Mouse (Mus musculus) liver, embryonic 16.5 days (tissue): Measurements from ENCODE around the gene Zcchc14. TPM values are rescaled to one million over a fixed set of nuclear protein-coding genes. Genes with fewer than 3 reads are reported as not detected.

Experiments used
- ATAC-seq: fragments of 200-750 bp; cut with Nextera tagmentation; 2 replicates; pipeline ENCODE4 v1.8.0; 2017; ENCODE audit warnings: low read depth, mild to moderate bottlenecking, moderate number of reproducible peaks, moderate library complexity
- H3K27ac ChIP-seq: fragments of 300-500 bp; sonication (generic); 2 replicates; pipeline ENCODE4 v1.5.1; 2014; ENCODE audit warnings: mild to moderate bottlenecking, low read length
- H3K27me3 ChIP-seq: fragments of 300-500 bp; sonication (generic); 2 replicates; pipeline ENCODE4 v1.6.1; 2014; ENCODE audit warnings: low read depth, low read length, mixed read lengths; ENCODE audit not compliant: control insufficient read depth, insufficient read depth
- H3K36me3 ChIP-seq: fragments of 300-500 bp; sonication (generic); 2 replicates; pipeline ENCODE4 v1.6.1; 2014; ENCODE audit warnings: mild to moderate bottlenecking; ENCODE audit not compliant: control insufficient read depth, insufficient read depth
- H3K4me1 ChIP-seq: fragments of 300-500 bp; sonication (generic); 2 replicates; pipeline ENCODE4 v1.6.1; 2014; ENCODE audit warnings: low read depth, low read length, mixed read lengths; ENCODE audit not compliant: control insufficient read depth
- H3K4me2 ChIP-seq: fragments of 300-500 bp; sonication (generic); 2 replicates; pipeline ENCODE4 v1.6.1; 2014; ENCODE audit warnings: low read depth, low read length, mixed read lengths
- H3K4me3 ChIP-seq: fragments of 300-500 bp; sonication (generic); 2 replicates; pipeline ENCODE4 v1.5.1; 2014; ENCODE audit warnings: low read depth, mild to moderate bottlenecking, low read length
- H3K9ac ChIP-seq: fragments of 300-500 bp; sonication (generic); 2 replicates; pipeline ENCODE4 v1.6.1; 2014; ENCODE audit warnings: low read depth, low read length
- H3K9me3 ChIP-seq: fragments of 300-500 bp; sonication (generic); replicated peaks from 2 replicates; pipeline ENCODE4 v1.6.1; 2016; ENCODE audit warnings: low read length; ENCODE audit not compliant: control insufficient read depth
- WGBS: fragments of 180-500 bp; shearing (Covaris S2); extraction: QIAGEN DNeasy Blood & Tissue Kit; methylation state at CpG from one replicate; pipeline ENCODE4 v1.1.7; 2014; ENCODE audit not compliant: insufficient replicate concordance; 5-methylcytosine and 5-hydroxymethylcytosine counted together
- polyA plus RNA-seq: library from polyadenylated mRNA; unstranded; fragments of >200 nt; fragmentation: Nextera tagmentation; extraction: Ambion mirVana; gene quantifications from 2 replicates; pipeline ENCODE4 v1.2.1, GENCODE M21; 2015

The Zcchc14 gene
- polyA plus RNA-seq, 1 experiment from 2014 or later, result 1.6 TPM

DNA sequence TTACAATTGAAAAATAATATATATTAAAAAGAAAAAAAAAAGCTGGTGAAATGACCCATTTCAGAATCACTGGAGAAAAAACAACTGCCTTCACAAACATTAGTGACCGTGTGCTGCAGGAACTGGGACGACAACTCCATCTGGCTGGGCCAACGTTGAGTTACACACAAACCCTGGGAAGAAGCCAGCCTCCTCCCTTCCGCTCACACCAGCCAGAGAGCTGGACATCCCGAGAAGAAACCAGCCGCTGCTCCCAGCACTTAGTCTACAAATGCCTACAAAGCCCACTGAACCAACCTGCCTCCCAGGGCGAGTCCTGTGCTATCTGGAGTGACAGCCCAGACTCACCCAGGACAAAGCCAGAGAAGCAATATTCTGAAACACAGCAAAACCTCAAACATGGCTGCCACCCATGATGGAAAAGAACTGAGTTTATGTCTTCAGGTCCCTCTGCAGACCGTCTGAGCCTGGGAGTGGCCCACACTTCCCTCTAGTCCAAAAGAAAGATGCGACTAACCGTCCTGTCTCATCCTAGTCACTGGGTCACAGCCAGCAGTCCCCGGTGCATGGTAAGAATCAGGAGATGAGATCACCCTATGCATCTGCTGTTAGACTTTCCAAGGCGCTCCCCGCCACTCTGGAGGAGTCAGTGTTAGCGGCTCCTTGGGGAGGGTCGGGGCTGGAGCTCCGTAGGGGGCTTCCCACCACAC, 90.9 kb downstream of the Zcchc14 start:
- Histone ChIP-seq H3K4me2 (no peak overlapping the region), H3K9me3 (no peaks in the 10 kb centered on the region), H3K27ac (no peak overlapping the region), H3K27me3 (no peaks in the 10 kb centered on the region), H3K4me1 (peaks cover 2% of the 10 kb centered on the region), H3K36me3 (no peaks in the 10 kb centered on the region; the same call in 1 of the 2 replicates), H3K4me3 (no peak overlapping the region), H3K9ac (no peak overlapping the region)
- WGBS, result 77% methylated on average over 16 of the region's 16 CpGs
- no peak for ATAC-seq

DNA sequence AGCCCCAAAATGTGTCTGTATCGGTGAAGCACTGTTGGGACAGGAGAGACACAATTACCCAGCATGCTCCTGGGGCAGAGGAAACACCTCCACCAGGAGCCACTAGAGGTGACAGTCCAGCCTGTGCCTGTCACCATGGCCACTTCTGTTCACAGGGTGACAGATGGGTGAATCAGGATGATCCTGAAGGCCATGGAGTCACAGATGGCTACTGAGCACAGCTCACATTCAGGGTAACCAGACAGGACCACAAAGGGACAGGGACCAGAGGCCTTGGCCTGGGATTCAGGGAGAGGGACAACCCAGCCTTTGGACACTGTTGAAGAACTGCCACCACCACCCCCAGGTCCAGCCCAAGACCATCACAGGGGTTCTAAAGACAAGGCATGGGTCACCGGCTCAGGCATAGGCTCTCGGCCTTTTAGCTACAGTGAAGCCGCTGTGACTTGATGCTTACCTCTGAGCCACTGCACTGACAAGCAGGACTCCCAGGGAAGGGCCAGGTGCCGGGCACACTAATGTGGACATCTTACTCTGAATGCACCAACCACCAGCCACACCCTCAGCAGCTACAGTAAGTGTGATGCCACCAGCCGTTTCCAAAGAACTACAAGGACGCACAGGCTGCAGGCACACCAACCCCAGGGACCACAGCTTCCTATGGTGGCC, 92.1 kb downstream of the Zcchc14 start:
- no peak overlapping the region for H3K27ac ChIP-seq
- WGBS, result 80% methylated on average over 7 of the region's 7 CpGs
- no peaks in the 10 kb centered on the region for H3K9me3 ChIP-seq
- no peak for ATAC-seq
- H3K4me2 ChIP-seq, result no peak overlapping the region
- peaks cover 2% of the 10 kb centered on the region for H3K4me1 ChIP-seq
- H3K27me3 ChIP-seq, result no peaks in the 10 kb centered on the region
- H3K4me3 ChIP-seq, result no peak overlapping the region
- no peaks in the 10 kb centered on the region; the same call in 1 of the 2 replicates for H3K36me3 ChIP-seq
- H3K9ac ChIP-seq, result no peak overlapping the region

DNA sequence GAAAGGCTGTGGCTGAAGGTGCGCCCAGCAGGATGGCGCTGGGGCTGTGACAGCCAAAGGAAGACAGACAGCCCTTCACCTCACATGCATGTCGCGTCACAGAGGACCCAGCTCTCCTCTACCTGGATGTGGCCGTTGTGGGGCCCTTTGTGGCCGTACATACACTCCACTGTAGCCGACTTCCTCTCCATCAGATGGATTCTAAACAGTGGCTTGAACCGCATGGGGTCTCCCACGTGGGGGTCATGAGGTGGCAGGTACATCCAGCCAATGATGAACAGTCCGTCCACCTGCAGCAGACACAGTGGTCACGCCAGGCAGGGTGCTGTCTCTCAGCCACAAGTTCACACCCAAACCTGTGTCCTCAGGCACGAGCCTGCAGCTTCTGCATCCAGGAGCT, 92.9 kb downstream of the Zcchc14 start:
- no peaks in the 10 kb centered on the region for H3K27me3 ChIP-seq
- WGBS, result 76% methylated on average over 12 of the region's 12 CpGs
- ATAC-seq, result no peak

DNA sequence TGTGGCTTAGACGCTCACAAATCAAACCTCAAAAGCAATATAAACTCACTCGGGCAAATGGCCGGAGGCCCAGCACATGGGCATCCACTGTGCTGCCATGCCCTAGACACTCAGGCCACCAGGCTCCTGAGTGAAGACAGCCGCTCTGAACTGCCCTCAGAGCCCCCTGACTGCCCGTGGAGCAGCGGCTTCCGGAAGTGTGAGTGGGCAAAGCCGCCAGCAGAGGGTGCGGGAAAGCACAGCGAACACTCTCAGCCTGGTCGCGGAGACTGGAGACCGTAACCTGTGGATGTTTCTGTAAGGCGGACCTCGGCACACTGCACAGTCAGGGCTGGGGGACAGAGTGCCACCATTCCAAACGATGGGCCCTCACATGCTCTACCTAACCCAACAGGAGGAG, 94.2 kb downstream of the Zcchc14 start:
- Histone ChIP-seq H3K9me3 (no peaks in the 10 kb centered on the region), H3K4me1 (peaks cover 2% of the 10 kb centered on the region), H3K4me3 (no peak overlapping the region), H3K27ac (no peak overlapping the region), H3K9ac (no peak overlapping the region), H3K36me3 (peaks cover 3% of the 10 kb centered on the region; the same call in 1 of the 2 replicates), H3K27me3 (no peaks in the 10 kb centered on the region), H3K4me2 (no peak overlapping the region)
- WGBS, result 86% methylated on average over 16 of the region's 16 CpGs
- no peak for ATAC-seq

More for the DNA sequence above, 92.9 kb downstream of the Zcchc14 start:
- H3K27ac ChIP-seq, result no peak overlapping the region
- H3K9me3 ChIP-seq, result no peaks in the 10 kb centered on the region
- H3K4me1 ChIP-seq, result peaks cover 2% of the 10 kb centered on the region
- H3K9ac ChIP-seq, result no peak overlapping the region
- H3K36me3 ChIP-seq, result no peaks in the 10 kb centered on the region; the same call in 1 of the 2 replicates
- H3K4me2 ChIP-seq, result no peak overlapping the region
- no peak overlapping the region for H3K4me3 ChIP-seq

DNA sequence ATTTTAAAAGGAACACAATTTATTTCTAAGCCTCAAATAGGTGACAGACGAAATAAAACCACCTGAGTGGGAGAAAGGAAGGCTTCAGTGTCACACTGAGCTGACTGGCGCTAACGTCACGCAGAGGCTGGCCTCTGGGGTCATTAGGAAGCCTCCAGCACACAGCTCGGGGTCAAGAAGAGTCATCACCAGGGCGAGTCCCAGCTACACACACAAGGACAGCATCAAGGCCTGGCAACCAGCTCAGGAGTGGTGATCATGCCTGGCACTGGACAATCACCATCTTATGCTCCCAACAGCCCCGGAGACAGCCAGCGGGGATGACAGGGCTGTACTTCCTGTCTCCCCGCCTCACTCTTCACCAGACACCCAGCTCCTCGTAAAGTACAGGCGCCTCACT, 95.0 kb downstream of the Zcchc14 start:
- Histone ChIP-seq H3K4me3 (no peak overlapping the region), H3K9me3 (no peaks in the 10 kb centered on the region), H3K27ac (no peak overlapping the region), H3K4me2 (no peak overlapping the region), H3K36me3 (peaks cover 3% of the 10 kb centered on the region; the same call in 1 of the 2 replicates), H3K27me3 (no peaks in the 10 kb centered on the region), H3K4me1 (no peaks in the 10 kb centered on the region; the same call in 1 of the 2 replicates), H3K9ac (no peak overlapping the region)
- ATAC-seq, result no peak
- 77% methylated on average over 11 of the region's 11 CpGs for WGBS

DNA sequence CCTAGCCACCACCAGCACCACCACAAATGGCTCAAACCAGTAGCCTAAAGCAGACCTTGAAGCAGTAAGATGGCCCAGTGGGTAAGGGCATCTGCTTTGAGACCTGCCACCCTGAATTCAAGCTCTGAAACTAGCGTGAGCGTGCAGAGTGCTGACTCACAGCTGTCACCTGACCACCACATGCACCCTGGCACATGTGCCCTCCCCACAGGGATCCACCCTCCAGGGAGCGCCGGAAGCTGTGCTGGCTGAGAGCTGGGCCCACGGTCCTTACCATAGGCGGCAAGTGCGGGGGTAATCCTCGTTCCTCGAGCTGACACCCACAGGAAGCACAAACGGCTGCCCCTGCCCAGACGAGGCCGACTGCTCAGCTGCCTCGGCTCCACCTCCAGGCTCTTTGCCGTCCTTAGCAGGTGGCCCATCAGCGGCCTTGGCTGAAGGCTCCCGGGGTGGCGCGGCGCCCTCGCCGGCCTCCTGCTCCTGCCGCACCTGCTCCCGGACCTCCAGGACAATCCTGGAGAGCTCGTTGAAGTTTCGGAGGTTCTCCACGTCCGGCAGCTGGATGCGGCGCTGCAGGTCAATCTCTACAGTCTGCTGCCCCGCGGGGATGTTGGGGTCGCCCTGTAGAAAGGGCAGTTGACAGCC, 98.7 kb downstream of the Zcchc14 start:
- 80% methylated on average over 32 of the region's 32 CpGs for WGBS
- H3K9ac ChIP-seq, result no peak overlapping the region

DNA sequence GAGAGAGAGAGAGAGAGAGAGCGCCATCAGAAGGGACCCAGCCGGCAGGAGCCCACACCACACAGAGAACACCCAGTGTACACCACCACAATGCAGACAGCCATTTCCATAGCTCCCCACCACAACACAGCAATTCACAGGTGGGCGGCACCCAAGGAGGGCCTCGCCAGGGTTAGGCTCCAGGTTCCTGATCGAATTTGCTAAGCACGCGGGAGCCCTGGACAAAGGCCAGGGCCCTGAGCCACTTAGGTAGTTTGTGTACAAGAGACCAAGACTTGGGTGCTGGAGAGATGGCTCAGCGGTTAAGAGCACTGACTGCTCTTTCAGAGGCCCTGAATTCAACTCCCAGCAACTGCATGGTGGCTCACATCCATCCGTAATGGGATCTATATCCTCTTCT, 100.2 kb downstream of the Zcchc14 start:
- Histone ChIP-seq H3K36me3 (peaks cover 3% of the 10 kb centered on the region), H3K4me3 (no peak overlapping the region), H3K27me3 (no peaks in the 10 kb centered on the region), H3K9me3 (no peaks in the 10 kb centered on the region), H3K4me1 (no peaks in the 10 kb centered on the region), H3K27ac (no peak overlapping the region), H3K9ac (no peak overlapping the region), H3K4me2 (no peak overlapping the region)
- WGBS, result 83% methylated on average over 9 of the region's 9 CpGs
- ATAC-seq, result no peak

More for the DNA sequence above, 98.7 kb downstream of the Zcchc14 start:
- Histone ChIP-seq H3K27ac (no peak overlapping the region), H3K9me3 (no peaks in the 10 kb centered on the region), H3K36me3 (peaks cover 3% of the 10 kb centered on the region), H3K4me2 (no peak overlapping the region), H3K4me3 (no peak overlapping the region), H3K27me3 (no peaks in the 10 kb centered on the region), H3K4me1 (no peaks in the 10 kb centered on the region)
- ATAC-seq, result no peak

DNA sequence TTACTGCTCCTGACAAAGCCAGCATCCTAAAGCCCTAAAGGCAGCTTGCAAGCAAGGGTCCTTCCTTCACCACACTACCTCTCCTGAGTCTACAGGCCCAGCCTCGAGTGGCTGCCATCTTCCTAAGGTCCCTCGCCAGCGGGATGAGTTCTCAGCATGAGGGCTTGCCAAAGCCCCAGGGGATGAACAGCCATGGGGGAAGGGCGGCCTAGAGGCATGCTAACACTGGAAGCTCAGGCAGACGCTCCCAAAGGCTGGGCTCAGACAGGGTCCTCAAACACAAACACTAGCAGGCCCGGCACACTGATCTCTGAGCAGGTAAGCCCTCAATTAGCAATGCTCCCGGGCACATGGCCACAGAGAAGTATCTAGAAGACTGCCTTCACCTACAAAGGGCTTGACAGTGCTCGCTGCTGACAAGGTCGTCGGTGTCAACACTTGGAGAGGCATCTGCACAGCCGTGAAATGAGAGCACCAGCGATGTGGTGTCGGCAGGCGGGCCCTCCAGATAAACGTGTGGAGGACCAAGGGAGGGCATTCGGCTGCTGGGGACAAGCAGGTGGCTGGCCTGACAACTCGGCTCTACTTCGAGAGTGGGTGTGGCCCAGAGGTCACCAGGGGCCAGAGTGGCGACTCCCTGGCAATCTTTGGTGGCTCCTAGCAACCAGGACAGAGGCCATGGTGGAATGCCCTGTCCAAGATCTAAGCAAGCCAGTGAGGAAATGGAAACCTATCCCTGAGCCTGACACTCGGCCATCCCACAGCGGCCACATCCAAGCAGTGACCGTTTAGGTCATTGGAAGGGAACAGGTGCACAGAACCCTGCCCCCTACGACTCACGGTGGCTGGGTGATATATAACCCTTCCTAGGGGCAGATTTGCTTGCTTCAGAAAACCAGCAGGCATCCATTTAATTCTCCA, 101.4 kb downstream of the Zcchc14 start:
- WGBS, result 70% methylated on average over 24 of the region's 24 CpGs
- no peak overlapping the region for H3K9ac ChIP-seq
- H3K27me3 ChIP-seq, result no peaks in the 10 kb centered on the region
- H3K4me1 ChIP-seq, result no peaks in the 10 kb centered on the region
- no peak overlapping the region for H3K4me2 ChIP-seq
- no peak overlapping the region for H3K27ac ChIP-seq
- H3K9me3 ChIP-seq, result no peaks in the 10 kb centered on the region
- no peak for ATAC-seq
- peaks cover 3% of the 10 kb centered on the region for H3K36me3 ChIP-seq
- no peak overlapping the region for H3K4me3 ChIP-seq
